Mouse (Mus musculus) stomach, postnatal 0 days (tissue): ENCODE results near the gene Tcap.

Source experiments
- CTCF ChIP-seq: IDR thresholded peaks from 2 replicates; pipeline ENCODE4 v1.5.1; 2016; ENCODE audit warnings: antibody characterized with exemption, low read depth, mild to moderate bottlenecking, moderate library complexity
- EP300 ChIP-seq: optimal IDR thresholded peaks from 2 replicates; pipeline ENCODE3; 2016; ENCODE audit warnings: antibody characterized with exemption

DNA sequence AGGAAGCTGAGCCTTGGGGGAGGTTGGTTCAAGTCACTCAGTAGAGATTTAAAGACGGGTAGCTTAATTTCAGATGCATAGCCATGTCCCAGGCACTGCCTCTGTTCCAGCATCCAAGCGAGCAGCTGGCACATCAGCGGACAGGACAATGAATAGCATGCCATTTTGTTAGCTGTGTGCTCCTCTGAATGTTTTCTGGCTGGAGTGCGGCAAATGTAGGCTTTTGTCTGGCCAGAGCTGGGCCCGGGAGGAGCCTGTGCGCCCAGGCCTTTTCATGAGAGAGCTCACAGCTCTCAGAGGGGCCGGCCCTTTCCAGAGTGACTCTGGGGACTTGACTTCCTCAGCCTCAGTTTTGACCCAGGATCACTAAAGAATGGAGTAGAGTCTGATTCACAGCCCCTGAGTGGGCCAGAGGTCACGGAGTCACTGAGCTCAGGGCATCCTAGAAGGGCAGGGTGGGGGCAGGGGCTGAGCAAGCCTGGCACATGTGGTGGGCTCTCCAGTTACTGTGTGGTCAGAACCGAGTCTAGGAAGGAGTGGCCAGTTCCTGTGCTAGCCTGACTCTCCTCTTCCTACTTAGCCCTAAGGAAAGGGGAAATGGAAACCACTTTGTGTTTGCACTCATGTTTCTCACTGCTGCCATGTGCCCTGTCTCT lies 22.6 kb upstream of the Tcap start:
- TF ChIP-seq CTCF (no peak), EP300 (no peak)
